Mouse (Mus musculus): ENCODE measurements around the gene Mmp2. TPM values are rescaled to one million over a fixed set of nuclear protein-coding genes. Genes with fewer than 3 reads are reported as not detected.

Gene Mmp2
- polyA plus RNA-seq, 1 experiment from 2014 or later, result 245 TPM

- Histone ChIP-seq H3K27me3 (peaks cover 9% of the 10 kb centered on the region; the same call in 1 of the 2 replicates), H3K4me2 (replicated peaks) (no peak overlapping the region), H3K9ac (no peak overlapping the region), H3K36me3 (no peaks in the 10 kb centered on the region), H3K27ac (no peak overlapping the region), H3K4me3 (no peak overlapping the region), H3K4me1 (no peaks in the 10 kb centered on the region), H3K9me3 (no peaks in the 10 kb centered on the region)
- ATAC-seq (ENCODE audit: low FRiP score, low read depth), result peak; percentile 85
- WGBS, result 16% methylated on average over 6 of the region's 6 CpGs
Measured at GRCm38 (mm10) chr8:92817928-92818818, 8.9 kb upstream of the Mmp2 start.

- H3K36me3 ChIP-seq, result no peaks in the 10 kb centered on the region
- no peak overlapping the region for H3K9ac ChIP-seq
- ATAC-seq (ENCODE audit: low FRiP score, low read depth), result no peak
Measured at GRCm38 (mm10) chr8:92821151-92821550, 5.9 kb upstream of the Mmp2 start.

GRCm38 (mm10) chr8:92822386-92822785, 4.7 kb upstream of the Mmp2 start:
- 60% methylated on average over 5 of the region's 5 CpGs for WGBS
- no peak overlapping the region for H3K4me3 ChIP-seq
- no peak overlapping the region for H3K27ac ChIP-seq
- no peaks in the 10 kb centered on the region for H3K9me3 ChIP-seq
- H3K4me2 ChIP-seq (replicated peaks), result no peak overlapping the region
- H3K9ac ChIP-seq, result no peak overlapping the region
- no peaks in the 10 kb centered on the region for H3K36me3 ChIP-seq
- peaks cover 5% of the 10 kb centered on the region; the same call in 1 of the 2 replicates for H3K27me3 ChIP-seq
- H3K4me1 ChIP-seq, result peaks cover 12% of the 10 kb centered on the region
- no peak for ATAC-seq (ENCODE audit: low FRiP score, low read depth)

More at GRCm38 (mm10) chr8:92821151-92821550, 5.9 kb upstream of the Mmp2 start:
- Histone ChIP-seq H3K4me1 (peaks cover 2% of the 10 kb centered on the region; the same call in 1 of the 2 replicates), H3K27me3 (peaks cover 9% of the 10 kb centered on the region; the same call in 1 of the 2 replicates), H3K4me2 (replicated peaks) (no peak overlapping the region), H3K9me3 (no peaks in the 10 kb centered on the region), H3K27ac (no peak overlapping the region), H3K4me3 (no peak overlapping the region)

- no peaks in the 10 kb centered on the region for H3K9me3 ChIP-seq
- no peak overlapping the region for H3K4me3 ChIP-seq
- peaks cover 8% of the 10 kb centered on the region for H3K36me3 ChIP-seq
- peak overlapping the region; percentile 22; the same call in 1 of the 2 replicates for H3K27ac ChIP-seq
- no peak overlapping the region for H3K9ac ChIP-seq
- 49% methylated on average over 4 of the region's 4 CpGs for WGBS
- peaks cover 30% of the 10 kb centered on the region for H3K4me1 ChIP-seq
- ATAC-seq (ENCODE audit: low FRiP score, low read depth), result no peak
- no peak overlapping the region for H3K4me2 ChIP-seq (replicated peaks)
- H3K27me3 ChIP-seq, result 0 out of 2 replicates have a peak, but pooled peaks cover 5% of the 10 kb centered on the region
Measured at GRCm38 (mm10) chr8:92825991-92826390, 1.1 kb upstream of the Mmp2 start.

- Histone ChIP-seq H3K27me3 (no peaks in the 10 kb centered on the region), H3K9ac (peak overlapping the region; percentile 90), H3K9me3 (no peaks in the 10 kb centered on the region), H3K4me2 (replicated peaks) (peak overlapping the region; percentile 77), H3K4me3 (peak overlapping the region; percentile 73), H3K36me3 (peaks cover 32% of the 10 kb centered on the region), H3K27ac (peak overlapping the region; percentile 94; the same call in 1 of the 2 replicates), H3K4me1 (peaks cover 30% of the 10 kb centered on the region)
- peak; percentile 70 for ATAC-seq (ENCODE audit: low FRiP score, low read depth)
- WGBS, result 17% methylated on average over 15 of the region's 15 CpGs
Measured at GRCm38 (mm10) chr8:92828251-92828743, 1.2 kb downstream of the Mmp2 start.

GRCm38 (mm10) chr8:92834065-92834731, 7.1 kb downstream of the Mmp2 start:
- no peaks in the 10 kb centered on the region for H3K27me3 ChIP-seq
- WGBS, result 53% methylated on average over 5 of the region's 5 CpGs
- H3K27ac ChIP-seq, result no peak overlapping the region
- no peak overlapping the region for H3K9ac ChIP-seq
- H3K36me3 ChIP-seq, result peaks cover 91% of the 10 kb centered on the region
- H3K4me2 ChIP-seq (replicated peaks), result no peak overlapping the region
- H3K4me3 ChIP-seq, result no peak overlapping the region
- peaks cover 12% of the 10 kb centered on the region for H3K4me1 ChIP-seq
- H3K9me3 ChIP-seq, result no peaks in the 10 kb centered on the region
- no peak for ATAC-seq (ENCODE audit: low FRiP score, low read depth)

GRCm38 (mm10) chr8:92834786-92835500, 7.9 kb downstream of the Mmp2 start:
- no peak overlapping the region for H3K4me3 ChIP-seq
- no peaks in the 10 kb centered on the region for H3K9me3 ChIP-seq
- H3K36me3 ChIP-seq, result peaks cover 98% of the 10 kb centered on the region
- H3K4me2 ChIP-seq (replicated peaks), result no peak overlapping the region
- H3K27me3 ChIP-seq, result no peaks in the 10 kb centered on the region
- H3K27ac ChIP-seq, result no peak overlapping the region
- 79% methylated on average over 11 of the region's 11 CpGs for WGBS
- H3K9ac ChIP-seq, result no peak overlapping the region
- H3K4me1 ChIP-seq, result 0 out of 2 replicates have a peak, but pooled peaks cover 5% of the 10 kb centered on the region
- ATAC-seq (ENCODE audit: low FRiP score, low read depth), result no peak

GRCm38 (mm10) chr8:92835901-92836300, 8.8 kb downstream of the Mmp2 start:
- 0 out of 2 replicates have a peak, but pooled peaks cover 5% of the 10 kb centered on the region for H3K4me1 ChIP-seq
- 93% methylated on average over 11 of the region's 11 CpGs for WGBS
- H3K4me2 ChIP-seq (replicated peaks), result no peak overlapping the region
- peaks cover 100% of the 10 kb centered on the region for H3K36me3 ChIP-seq
- H3K4me3 ChIP-seq, result no peak overlapping the region
- H3K27ac ChIP-seq, result no peak overlapping the region
- no peak overlapping the region for H3K9ac ChIP-seq
- no peak for ATAC-seq (ENCODE audit: low FRiP score, low read depth)
- no peaks in the 10 kb centered on the region for H3K27me3 ChIP-seq
- H3K9me3 ChIP-seq, result no peaks in the 10 kb centered on the region

GRCm38 (mm10) chr8:92838616-92839015, 11.5 kb downstream of the Mmp2 start:
- Histone ChIP-seq H3K9me3 (no peaks in the 10 kb centered on the region), H3K36me3 (peaks cover 96% of the 10 kb centered on the region), H3K4me3 (no peak overlapping the region), H3K9ac (no peak overlapping the region), H3K27ac (no peak overlapping the region), H3K27me3 (no peaks in the 10 kb centered on the region), H3K4me1 (0 out of 2 replicates have a peak, but pooled peaks cover 5% of the 10 kb centered on the region), H3K4me2 (replicated peaks) (no peak overlapping the region)
- ATAC-seq (ENCODE audit: low FRiP score, low read depth), result no peak
- 82% methylated on average over 3 of the region's 3 CpGs for WGBS

- peaks cover 96% of the 10 kb centered on the region for H3K36me3 ChIP-seq
Measured at GRCm38 (mm10) chr8:92839161-92839560, 12.1 kb downstream of the Mmp2 start.

GRCm38 (mm10) chr8:92839876-92840275, 12.8 kb downstream of the Mmp2 start:
- H3K4me2 ChIP-seq (replicated peaks), result no peak overlapping the region
- 95% methylated on average over 7 of the region's 7 CpGs for WGBS

More at GRCm38 (mm10) chr8:92839161-92839560, 12.1 kb downstream of the Mmp2 start:
- Histone ChIP-seq H3K4me1 (0 out of 2 replicates have a peak, but pooled peaks cover 5% of the 10 kb centered on the region), H3K27me3 (no peaks in the 10 kb centered on the region), H3K4me2 (replicated peaks) (no peak overlapping the region), H3K9ac (no peak overlapping the region), H3K27ac (no peak overlapping the region), H3K9me3 (no peaks in the 10 kb centered on the region), H3K4me3 (no peak overlapping the region)
- 88% methylated on average over 8 of the region's 8 CpGs for WGBS
- ATAC-seq (ENCODE audit: low FRiP score, low read depth), result no peak

More at GRCm38 (mm10) chr8:92839876-92840275, 12.8 kb downstream of the Mmp2 start:
- H3K4me3 ChIP-seq, result no peak overlapping the region
- H3K4me1 ChIP-seq, result 0 out of 2 replicates have a peak, but pooled peaks cover 3% of the 10 kb centered on the region
- H3K27me3 ChIP-seq, result no peaks in the 10 kb centered on the region
- no peaks in the 10 kb centered on the region for H3K9me3 ChIP-seq
- H3K36me3 ChIP-seq, result peaks cover 96% of the 10 kb centered on the region
- no peak for ATAC-seq (ENCODE audit: low FRiP score, low read depth)
- H3K27ac ChIP-seq, result no peak overlapping the region
- H3K9ac ChIP-seq, result no peak overlapping the region

Data from limb, embryonic 13.5 days (tissue).